Mouse (Mus musculus) kidney, adult 2 months (tissue): ENCODE data around the gene Plcb2.

Experiments used
- CTCF ChIP-seq: fragments of 200-500 bp; conservative IDR thresholded peaks from 2 replicates; pipeline ENCODE4 v1.5.1; 2011; ENCODE audit warnings: low read depth, mild to moderate bottlenecking, control low read depth, low read length, moderate library complexity, mixed read lengths; ENCODE audit not compliant: insufficient read depth, insufficient read length
- POLR2A ChIP-seq: fragments of 200-500 bp; IDR thresholded peaks from one replicate; pipeline ENCODE4 v1.6.1; 2011; ENCODE audit warnings: low read depth, low read length, control low read depth

DNA sequence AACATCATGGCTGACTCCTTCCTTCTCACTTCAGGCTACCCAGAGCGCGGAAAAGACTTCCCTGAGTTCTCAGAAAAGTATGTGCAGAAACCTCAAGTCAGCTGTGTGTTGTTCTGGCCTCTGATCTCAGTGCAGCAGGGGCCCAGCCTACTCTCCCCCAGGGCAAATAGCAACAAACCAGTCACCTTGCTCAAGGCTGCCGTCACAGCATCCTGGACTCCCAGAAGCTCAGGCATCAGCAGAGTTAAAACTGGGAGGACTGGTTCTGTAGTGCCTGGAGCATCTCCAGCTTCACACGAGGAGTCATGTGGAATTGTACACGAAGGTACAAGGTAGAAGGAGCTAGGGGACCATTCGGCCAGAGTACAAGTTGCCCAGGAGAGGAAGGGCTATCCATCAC, 59.0 kb downstream of the Plcb2 start:
- no peak for TF ChIP-seq CTCF
- no peak for TF ChIP-seq POLR2A
